Mouse (Mus musculus): ENCODE measurements around the gene C1qbp.
A peak's percentile ranks its signal among the peaks of the same experiment; 100 is the strongest.

The C1qbp gene

GRCm38 (mm10) chr11:70973947-70974346, 8.9 kb downstream of the C1qbp start:
- DNase-seq (ENCODE audit: low spot score in 2 of 2): no peak

DNA sequence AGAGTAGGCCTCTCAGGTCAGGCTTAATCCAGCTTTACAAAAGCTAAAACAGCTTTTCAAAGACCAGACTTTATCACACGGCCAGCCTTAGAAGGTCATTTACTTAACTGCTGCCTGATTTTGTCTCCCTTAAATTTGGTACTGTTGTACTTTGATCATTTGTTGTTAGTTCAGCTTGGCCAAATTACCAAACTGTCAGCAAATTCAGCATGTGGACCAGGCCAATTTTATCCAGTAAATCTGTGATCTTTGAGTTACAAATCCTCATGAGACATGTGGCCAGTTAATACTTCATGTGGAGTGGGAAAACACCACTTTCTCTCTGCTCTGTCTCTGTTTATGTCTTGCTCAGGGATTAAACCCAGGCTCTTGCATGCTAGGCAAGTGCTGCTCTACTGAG, 10.2 kb downstream of the C1qbp start:
- no peak for DNase-seq (ENCODE audit: low spot score in 2 of 2)

GRCm38 (mm10) chr11:70970560-70971540, 12.0 kb downstream of the C1qbp start:
- DNase-seq (ENCODE audit: low spot score in 2 of 2): no peak

DNA sequence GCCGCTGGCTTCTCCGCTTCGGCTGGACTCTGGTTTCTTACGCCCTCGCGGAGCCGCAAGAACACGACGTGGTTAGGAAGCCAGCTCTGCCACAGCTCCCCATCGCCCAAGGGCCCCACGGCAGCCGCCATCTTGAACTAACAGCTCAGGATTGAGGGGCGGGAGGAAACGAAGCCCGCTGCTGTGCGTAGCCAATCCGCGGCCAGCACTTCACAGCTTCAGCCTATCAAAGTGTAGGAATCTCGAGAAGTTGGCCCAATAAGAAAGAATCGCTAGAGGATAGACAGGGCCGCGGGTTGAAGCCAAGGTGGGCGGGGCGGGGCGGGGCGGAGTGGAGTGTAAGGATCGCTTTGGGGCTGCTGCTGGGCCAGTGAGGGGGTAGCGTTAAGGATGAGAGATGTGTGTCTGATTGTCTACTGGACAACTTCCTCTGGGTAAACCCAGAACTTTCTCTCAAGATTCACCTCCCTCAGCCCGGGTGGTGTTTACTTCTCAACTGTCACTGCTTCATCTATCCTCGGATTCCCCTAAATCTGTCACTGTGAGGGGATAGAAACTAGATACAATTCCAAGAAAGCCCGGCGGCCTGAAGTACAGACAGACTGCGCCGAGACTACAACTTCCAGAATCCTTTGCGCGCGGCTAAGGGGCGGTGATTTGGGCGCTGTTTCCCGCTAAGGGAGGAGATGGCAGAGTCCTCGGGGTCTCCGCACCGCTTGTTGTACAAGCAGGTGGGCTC, 12.8 kb downstream of the C1qbp start, which contains the start of the genes Nup88 and Rpain:
TSS of gene Nup88 (minus strand) at position 153 of the 739 bp plus-strand sequence.
TSS of gene Rpain (plus strand) at position 393 of the 739 bp plus-strand sequence.
- peak; percentile 96 to 97 for DNase-seq (ENCODE audit: low spot score in 2 of 2)

DNA sequence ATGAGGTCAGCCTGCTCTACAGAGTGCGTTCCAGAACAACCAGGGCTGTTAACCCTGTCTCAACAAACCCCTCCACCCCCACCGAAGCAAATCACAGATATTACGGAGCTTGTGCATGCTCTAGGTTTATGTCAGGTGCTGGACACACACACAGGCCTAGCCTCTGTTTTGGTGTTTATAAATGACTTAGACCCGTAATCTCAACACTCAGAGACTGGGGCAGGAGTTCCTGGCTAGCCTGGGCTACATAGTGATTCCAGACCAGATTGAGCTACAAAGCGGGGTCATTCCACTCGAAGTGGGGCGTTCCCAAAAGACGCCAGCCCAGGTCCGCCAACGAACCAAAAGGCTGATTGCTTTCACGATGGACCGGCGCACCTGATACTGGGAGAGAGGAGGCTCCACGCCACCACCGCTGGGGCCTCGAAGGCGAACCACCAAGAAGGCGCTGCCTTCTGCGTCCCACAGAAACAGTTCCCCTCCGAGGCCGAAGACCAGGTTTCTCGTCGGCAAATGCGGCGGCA, 13.5 kb downstream of the C1qbp start:
- peak in 1 of 2 experiments; percentile 61 for DNase-seq (ENCODE audit: low spot score in 2 of 2)

DNA sequence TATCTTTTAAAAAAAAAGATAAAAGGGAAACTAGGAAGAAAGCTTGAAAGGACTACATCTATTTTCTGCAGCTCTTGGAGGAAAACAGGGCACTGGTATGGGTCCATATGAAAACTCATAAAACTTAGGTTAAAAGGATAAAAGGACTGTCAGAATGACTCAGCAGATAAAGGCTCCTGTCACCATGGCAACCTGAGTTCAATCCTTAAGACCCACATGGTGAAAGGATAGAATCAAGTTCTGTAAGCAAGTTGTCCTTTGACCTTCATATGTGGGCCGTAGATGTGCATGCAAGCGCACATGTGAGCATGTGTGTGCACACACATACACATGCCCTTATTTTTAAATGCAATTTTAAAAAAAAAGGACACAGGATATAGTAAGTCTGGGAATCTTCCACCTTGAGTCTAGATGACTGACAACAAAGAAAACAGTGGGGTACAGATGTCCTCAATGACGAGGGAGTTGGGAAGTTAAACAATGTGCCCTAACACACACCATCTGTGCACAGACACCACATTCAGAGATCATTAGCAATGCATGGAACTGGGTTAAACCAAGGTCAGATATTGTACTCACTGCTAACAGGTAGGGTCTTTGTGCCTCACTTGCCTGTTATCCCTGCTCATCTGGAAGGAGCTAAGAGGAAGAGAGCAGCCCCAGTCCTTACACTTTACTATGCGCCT, 18.5 kb downstream of the C1qbp start:
- no peak for DNase-seq (ENCODE audit: low spot score in 2 of 2)

- DNase-seq (ENCODE audit: low spot score in 2 of 2): no peak
Observed at GRCm38 (mm10) chr11:70960786-70961554, 21.9 kb downstream of the C1qbp start.

GRCm38 (mm10) chr11:70954711-70955110, 28.1 kb downstream of the C1qbp start:
- no peak for DNase-seq (ENCODE audit: low spot score in 2 of 2)

DNA sequence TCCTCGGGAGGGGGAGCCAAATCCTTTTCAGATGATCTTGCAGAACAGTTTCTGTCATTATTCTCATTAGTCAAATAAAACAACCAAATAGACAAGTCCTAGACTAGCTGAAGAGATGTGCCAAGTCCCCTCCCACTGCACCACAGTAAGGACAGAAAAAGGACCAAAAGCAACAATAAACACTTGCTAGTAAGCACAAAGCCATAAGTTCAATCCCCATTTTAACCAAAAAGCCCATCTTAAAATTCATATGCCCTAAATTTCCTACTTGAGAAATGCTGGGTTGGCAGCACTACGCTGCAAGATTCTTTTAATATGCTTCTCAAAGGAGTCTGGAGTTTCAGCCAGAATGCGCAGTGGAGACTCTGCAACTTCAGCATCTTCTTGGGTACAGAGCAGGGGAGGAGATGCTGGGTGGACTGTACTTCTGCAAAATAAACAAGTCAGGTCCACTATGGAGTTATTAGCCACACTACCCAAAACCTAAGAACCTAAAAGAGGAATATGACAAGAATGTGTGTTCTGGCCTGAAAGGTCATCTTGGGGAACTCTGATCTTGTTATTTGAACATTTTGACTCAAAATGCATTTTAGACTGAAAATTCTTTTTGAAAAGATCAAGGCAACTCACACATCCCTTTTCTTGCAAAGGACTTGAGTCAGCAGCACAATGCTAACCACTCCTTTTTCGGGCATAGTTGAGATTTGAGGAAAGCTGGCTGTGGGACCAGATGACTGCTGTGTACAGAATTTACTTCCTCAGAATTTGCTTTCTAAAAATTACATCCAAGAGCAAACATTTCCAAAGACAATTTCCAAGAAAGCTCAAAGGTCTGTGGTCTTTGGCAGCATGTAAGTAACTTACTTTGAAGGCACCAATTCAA, 37.6 kb downstream of the C1qbp start:
- DNase-seq (ENCODE audit: low spot score in 2 of 2): no peak

DNA sequence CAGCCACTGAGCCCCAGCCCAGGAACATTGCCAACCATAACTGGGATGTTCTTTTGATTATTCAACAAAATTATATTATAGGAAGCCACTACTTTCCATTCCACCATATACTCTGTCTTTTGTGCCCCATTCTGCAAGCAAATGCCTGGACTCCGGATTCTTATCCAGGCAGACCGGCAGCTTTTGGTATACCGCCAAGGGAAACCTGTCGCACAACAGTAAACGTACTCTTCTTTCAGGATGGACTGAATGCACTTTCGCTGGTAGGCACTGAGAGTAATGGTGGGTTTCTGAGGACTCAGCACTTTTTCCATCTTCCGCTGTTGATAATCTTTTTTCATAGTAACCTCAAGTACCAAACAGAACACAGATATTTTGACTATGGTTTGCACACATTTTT, 39.2 kb downstream of the C1qbp start:
- DNase-seq (ENCODE audit: low spot score in 2 of 2): no peak

GRCm38 (mm10) chr11:70942596-70942995, 40.2 kb downstream of the C1qbp start:
- no peak for DNase-seq (ENCODE audit: low spot score in 2 of 2)

- DNase-seq (ENCODE audit: low spot score in 2 of 2): no peak
Observed at GRCm38 (mm10) chr11:70935316-70935715, 47.5 kb downstream of the C1qbp start.

- no peak for DNase-seq (ENCODE audit: low spot score in 2 of 2)
Observed at GRCm38 (mm10) chr11:70931461-70931860, 51.4 kb downstream of the C1qbp start.

All from right cerebral cortex, postnatal 10 days (tissue).